Comparison of ENCODE assay signal across 8 mouse cellular contexts in genomic region chr5:85936667-85937314, GRCm38 (mm10).
DNase-seq lines count a peak whose midpoint lies in the region; ATAC-seq and TF ChIP-seq lines count a peak whose summit lies in the region.
"Had no signal": no experiment of that assay in that cellular context is flagged by ENCODE, and none has a peak within 500 bp of the region (broad histone marks: within the 10 kb centered on the region; RNA-seq: fewer than 3 reads in every experiment).

No protein-coding gene starts in this region.

- no peak overlapping the region for H3K4me3 ChIP-seq in thymus, adult 2 months (ENCODE audit: control insufficient read depth, insufficient read depth, low read length)
- H3K4me3 ChIP-seq in forebrain, embryonic 11.5 days (ENCODE audit: low read depth, low read length): no peak overlapping the region
- H3K4me3 ChIP-seq in stomach, postnatal 0 days (ENCODE audit: low read depth, low read length): no peak overlapping the region
- H3K4me3 ChIP-seq: neural tube, embryonic 13.5 days had no signal

- no peak overlapping the region for H3K9ac ChIP-seq in forebrain, embryonic 11.5 days (ENCODE audit: low read length)
- H3K9ac ChIP-seq in stomach, postnatal 0 days (ENCODE audit: low read length): no peak overlapping the region
- H3K9ac ChIP-seq: neural tube, embryonic 13.5 days had no signal

- no peak overlapping the region for H3K4me2 ChIP-seq in forebrain, embryonic 11.5 days (ENCODE audit: low read depth, low read length, severe bottlenecking)
- H3K4me2 ChIP-seq in stomach, postnatal 0 days (replicated peaks; ENCODE audit: low read depth): no peak overlapping the region
- H3K4me2 ChIP-seq: neural tube, embryonic 13.5 days had no signal

- 39% methylated on average over 8 of the region's 8 CpGs for WGBS in thymus, adult 2 months
- WGBS in forebrain, embryonic 11.5 days: 40% methylated on average over 8 of the region's 8 CpGs
- 35% methylated on average over 8 of the region's 8 CpGs for WGBS in stomach, postnatal 0 days

- H3K36me3 ChIP-seq in thymus, adult 2 months (ENCODE audit: control insufficient read depth, insufficient read depth, low read length): no peaks in the 10 kb centered on the region
- H3K36me3 ChIP-seq in forebrain, embryonic 11.5 days (ENCODE audit: control insufficient read depth, insufficient read depth, low read length): no peaks in the 10 kb centered on the region
- H3K36me3 ChIP-seq in stomach, postnatal 0 days (ENCODE audit: control insufficient read depth, insufficient read depth, low read length): no peaks in the 10 kb centered on the region
- H3K36me3 ChIP-seq: neural tube, embryonic 13.5 days had no signal

- ATAC-seq in forebrain, embryonic 11.5 days (replicated peaks; ENCODE audit: low FRiP score): peak; percentile 47
- no peak for ATAC-seq in stomach, postnatal 0 days (ENCODE audit: low FRiP score, low TSS enrichment)

- TF ChIP-seq CTCF in thymus, adult 2 months (IDR thresholded peaks at IDR 0.05; ENCODE audit: borderline replicate concordance, control insufficient read depth, extremely low read depth, insufficient read depth, low read length, poor library complexity): no peak
- TF ChIP-seq CTCF in stomach, postnatal 0 days (IDR thresholded peaks at IDR 0.05; ENCODE audit: low read depth): peak; percentile 91

- TF ChIP-seq EP300 in stomach, postnatal 0 days (optimal IDR thresholded peaks at IDR 0.05): no peak

- peak; percentile 25 for DNase-seq in thymus, adult 2 months
- DNase-seq in thymus, adult 18-20 months: no peak
- peak; percentile 77 for DNase-seq in brain, adult 2 months (ENCODE audit: low read depth, low spot score)
- peak; percentile 59 for DNase-seq in forebrain, embryonic 11.5 days (ENCODE audit: low spot score)
- peak; percentile 50 to 72 for DNase-seq in layer of hippocampus, adult 18-20 months (ENCODE audit: low spot score in 2 of 2)
- DNase-seq in lung, postnatal 14 days: peak; percentile 55
- DNase-seq in stomach, postnatal 0 days (ENCODE audit: low spot score): peak; percentile 29

- H3K27ac ChIP-seq in thymus, adult 2 months (ENCODE audit: control insufficient read depth, insufficient read depth, low read length): no peak overlapping the region
- H3K27ac ChIP-seq in forebrain, embryonic 11.5 days (ENCODE audit: low read depth, low read length): no peak overlapping the region
- H3K27ac ChIP-seq in stomach, postnatal 0 days (replicated peaks): no peak overlapping the region
- H3K27ac ChIP-seq: neural tube, embryonic 13.5 days had no signal

- H3K9me3 ChIP-seq in forebrain, embryonic 11.5 days (ENCODE audit: control insufficient read depth, low read length): no peaks in the 10 kb centered on the region
- H3K9me3 ChIP-seq in stomach, postnatal 0 days (ENCODE audit: control insufficient read depth, low read length): no peaks in the 10 kb centered on the region
- H3K9me3 ChIP-seq: neural tube, embryonic 13.5 days had no signal

- no peaks in the 10 kb centered on the region for H3K27me3 ChIP-seq in thymus, adult 2 months (ENCODE audit: control insufficient read depth, insufficient read depth, low read length)
- no peaks in the 10 kb centered on the region for H3K27me3 ChIP-seq in forebrain, embryonic 11.5 days (ENCODE audit: control insufficient read depth, insufficient read depth, low read length)
- no peaks in the 10 kb centered on the region for H3K27me3 ChIP-seq in stomach, postnatal 0 days (ENCODE audit: control insufficient read depth, insufficient read depth, low read length)
- H3K27me3 ChIP-seq: neural tube, embryonic 13.5 days had no signal

- H3K4me1 ChIP-seq in thymus, adult 2 months (replicated peaks; ENCODE audit: control insufficient read depth, insufficient read depth, low read length): no peaks in the 10 kb centered on the region
- H3K4me1 ChIP-seq in forebrain, embryonic 11.5 days (replicated peaks; ENCODE audit: control insufficient read depth, insufficient read depth, low read length): no peaks in the 10 kb centered on the region
- H3K4me1 ChIP-seq in stomach, postnatal 0 days (replicated peaks; ENCODE audit: control insufficient read depth, insufficient read depth): no peaks in the 10 kb centered on the region
- H3K4me1 ChIP-seq: neural tube, embryonic 13.5 days had no signal

- no peak for TF ChIP-seq POLR2A in thymus, adult 2 months (IDR thresholded peaks at IDR 0.05; ENCODE audit: control insufficient read depth, extremely low read depth, insufficient read depth, low read length, poor library complexity)

Comparison
In these comparisons a context has a peak if more than half of its experiments do, and no peak if none do; other contexts are left out.
1. DNase-seq: peak in thymus, adult 2 months (single experiment), brain, adult 2 months (single experiment), forebrain, embryonic 11.5 days (single experiment), layer of hippocampus, adult 18-20 months (2 of 2), lung, postnatal 14 days (single experiment) and stomach, postnatal 0 days (single experiment); none in thymus, adult 18-20 months (0 of 2).